Mouse (Mus musculus) midbrain, postnatal 0 days (tissue): ENCODE measurements around the gene Olig1. TPM values are rescaled to one million over a fixed set of nuclear protein-coding genes. Genes with fewer than 3 reads are reported as not detected.

ENCODE experiments used
- ATAC-seq: fragments of 200-750 bp; cut with Nextera tagmentation; 2 replicates; pipeline ENCODE4 v1.8.0; 2017; ENCODE audit warnings: moderate number of reproducible peaks, mild to moderate bottlenecking, moderate TSS enrichment, moderate library complexity; ENCODE audit not compliant: low FRiP score
- DNase-seq: peaks from one replicate; pipeline ENCODE4 v3.0.0-alpha.2; 2015; ENCODE audit warnings: low spot score
- H3K27ac ChIP-seq: fragments of 300-500 bp; sonication (generic); 2 replicates; pipeline ENCODE4 v1.5.1; 2014; ENCODE audit warnings: low read depth, mild to moderate bottlenecking, low read length, mixed read lengths
- H3K27me3 ChIP-seq: fragments of 300-500 bp; sonication (generic); 2 replicates; pipeline ENCODE4 v1.6.1; 2014; ENCODE audit warnings: low read length, control low read depth, mixed read lengths; ENCODE audit not compliant: insufficient read depth
- H3K36me3 ChIP-seq: fragments of 300-500 bp; sonication (generic); 2 replicates; pipeline ENCODE4 v1.6.1; 2014; ENCODE audit warnings: low read length, control low read depth, mixed read lengths; ENCODE audit not compliant: insufficient read depth
- H3K4me1 ChIP-seq: fragments of 300-500 bp; sonication (generic); 2 replicates; pipeline ENCODE4 v1.6.1; 2014; ENCODE audit warnings: mild to moderate bottlenecking, control low read depth, antibody characterized with exemption, low read length, mixed read lengths; ENCODE audit not compliant: insufficient read depth
- H3K4me2 ChIP-seq: fragments of 300-500 bp; sonication (generic); 2 replicates; pipeline ENCODE4 v1.6.1; 2014; ENCODE audit warnings: low read depth, mild to moderate bottlenecking, low read length, mixed read lengths; ENCODE audit not compliant: poor library complexity, severe bottlenecking
- H3K4me3 ChIP-seq: fragments of 300-500 bp; sonication (generic); 2 replicates; pipeline ENCODE4 v1.5.1; 2014; ENCODE audit warnings: low read depth, mild to moderate bottlenecking, low read length, moderate library complexity
- H3K9ac ChIP-seq: fragments of 300-500 bp; sonication (generic); replicated peaks from 2 replicates; pipeline ENCODE4 v1.6.1; 2014; ENCODE audit warnings: mild to moderate bottlenecking, low read length, moderate library complexity, mixed read lengths; ENCODE audit not compliant: poor library complexity, severe bottlenecking
- H3K9me3 ChIP-seq: fragments of 300-500 bp; sonication (generic); 2 replicates; pipeline ENCODE4 v1.6.1; 2016; ENCODE audit warnings: low read length, control low read depth
- CTCF ChIP-seq: IDR thresholded peaks from 2 replicates; pipeline ENCODE4 v1.5.1; 2016; ENCODE audit warnings: antibody characterized with exemption, mild to moderate bottlenecking
- WGBS: fragments of 180-500 bp; shearing (Covaris S2); extraction: QIAGEN DNeasy Blood & Tissue Kit; methylation state at CpG from one replicate; pipeline ENCODE4 v1.1.7; 2014; 5-methylcytosine and 5-hydroxymethylcytosine counted together
- polyA plus RNA-seq: library from polyadenylated mRNA; unstranded; fragments of >200 nt; fragmentation: Nextera tagmentation; extraction: Ambion mirVana; gene quantifications from 2 replicates; pipeline ENCODE4 v1.2.1, GENCODE M21; 2015
- total RNA-seq: library from RNA; depleted of rRNA; stranded (reverse); fragments of >200 nt; gene quantifications from 2 replicates; pipeline ENCODE4 v1.2.3, GENCODE M21; 2014; rRNA removed

The Olig1 gene
- total and polyA plus RNA-seq, 2 experiments from 2014 or later, result 167 to 196 TPM

GRCm38 (mm10) chr16:91312921-91313320, 43.3 kb downstream of the Olig1 start:
- Histone ChIP-seq H3K27ac (no peak overlapping the region), H3K4me1 (no peaks in the 10 kb centered on the region), H3K9me3 (no peaks in the 10 kb centered on the region), H3K4me3 (no peak overlapping the region), H3K4me2 (no peak overlapping the region), H3K9ac (no peak overlapping the region), H3K36me3 (no peaks in the 10 kb centered on the region), H3K27me3 (peaks cover 13% of the 10 kb centered on the region)
- no peak for ATAC-seq
- no peak for DNase-seq
- TF ChIP-seq CTCF, result no peak
- WGBS, result 42% methylated on average over 6 of the region's 7 CpGs

GRCm38 (mm10) chr16:91314114-91314775, 44.7 kb downstream of the Olig1 start:
- ATAC-seq, result 0 out of 2 replicates have a peak, but pooled peaks have one; percentile 49
- 6% methylated on average over 19 of the region's 19 CpGs for WGBS
- Histone ChIP-seq H3K27ac (no peak overlapping the region), H3K4me3 (no peak overlapping the region), H3K9me3 (no peaks in the 10 kb centered on the region), H3K4me2 (peak overlapping the region; percentile 7; the same call in 1 of the 2 replicates), H3K36me3 (no peaks in the 10 kb centered on the region), H3K27me3 (peaks cover 13% of the 10 kb centered on the region), H3K9ac (no peak overlapping the region), H3K4me1 (no peaks in the 10 kb centered on the region)
- peak; percentile 89 for DNase-seq
- peak; percentile 71 for TF ChIP-seq CTCF

GRCm38 (mm10) chr16:91320191-91320590, 50.6 kb downstream of the Olig1 start:
- WGBS, result 65% methylated on average over 10 of the region's 10 CpGs
- ATAC-seq, result no peak
- no peaks in the 10 kb centered on the region for H3K9me3 ChIP-seq
- no peak for TF ChIP-seq CTCF
- no peak overlapping the region for H3K9ac ChIP-seq
- H3K36me3 ChIP-seq, result no peaks in the 10 kb centered on the region
- no peaks in the 10 kb centered on the region for H3K4me1 ChIP-seq
- DNase-seq, result no peak
- peaks cover 9% of the 10 kb centered on the region for H3K27me3 ChIP-seq
- H3K4me3 ChIP-seq, result no peak overlapping the region
- no peak overlapping the region for H3K27ac ChIP-seq
- H3K4me2 ChIP-seq, result peak overlapping the region; percentile 28; the same call in 1 of the 2 replicates

- H3K4me3 ChIP-seq, result no peak overlapping the region
- WGBS, result 44% methylated on average over 15 of the region's 15 CpGs
- H3K4me1 ChIP-seq, result no peaks in the 10 kb centered on the region
- peak overlapping the region; percentile 28 for H3K4me2 ChIP-seq
- no peak overlapping the region for H3K27ac ChIP-seq
- H3K27me3 ChIP-seq, result peaks cover 5% of the 10 kb centered on the region
- no peak for TF ChIP-seq CTCF
- no peak overlapping the region for H3K9ac ChIP-seq
- no peaks in the 10 kb centered on the region for H3K36me3 ChIP-seq
- peak; percentile 57 for DNase-seq
- H3K9me3 ChIP-seq, result no peaks in the 10 kb centered on the region
- no peak for ATAC-seq
Observed at GRCm38 (mm10) chr16:91320608-91321007, 51.0 kb downstream of the Olig1 start.

Other genes starting within 250 kb of the Olig1 start
- gene Paxbp1, start 225.2 kb upstream of the Olig1 start, total RNA-seq, result 54.0 and 86.2 TPM in 2 replicates
- 19.8 and 27.1 TPM in 2 replicates for gene Paxbp1, start 225.2 kb upstream of the Olig1 start, polyA plus RNA-seq
- gene 4932438H23Rik, start 174.7 kb upstream of the Olig1 start, total RNA-seq, result 0.77 and 1.7 TPM in 2 replicates
- 0.81 and 1.3 TPM in 2 replicates for gene 4932438H23Rik, start 174.7 kb upstream of the Olig1 start, polyA plus RNA-seq
- gene Olig2, start 44.3 kb upstream of the Olig1 start, total RNA-seq, result 36.0 and 58.4 TPM in 2 replicates
- 13.3 and 15.7 TPM in 2 replicates for gene Olig2, start 44.3 kb upstream of the Olig1 start, polyA plus RNA-seq
- 32.2 and 33.5 TPM in 2 replicates for gene Ifnar2, start 103.0 kb downstream of the Olig1 start, total RNA-seq
- gene Ifnar2, start 103.0 kb downstream of the Olig1 start, polyA plus RNA-seq, result 40.1 and 47.5 TPM in 2 replicates
- not detected in 2 replicates for gene Gm21970, start 121.9 kb downstream of the Olig1 start, total RNA-seq
- gene Gm21970, start 121.9 kb downstream of the Olig1 start, polyA plus RNA-seq, result not detected in 2 replicates
- gene Il10rb, start 136.4 kb downstream of the Olig1 start, total RNA-seq, result 5.5 and 7.5 TPM in 2 replicates
- gene Il10rb, start 136.4 kb downstream of the Olig1 start, polyA plus RNA-seq, result 10.5 and 12.8 TPM in 2 replicates
- gene Ifnar1, start 215.5 kb downstream of the Olig1 start, total RNA-seq, result 61.1 and 78.9 TPM in 2 replicates
- gene Ifnar1, start 215.5 kb downstream of the Olig1 start, polyA plus RNA-seq, result 30.9 and 32.4 TPM in 2 replicates